Mouse (Mus musculus): ENCODE data around the gene Cdh23.

The Cdh23 gene

DNA sequence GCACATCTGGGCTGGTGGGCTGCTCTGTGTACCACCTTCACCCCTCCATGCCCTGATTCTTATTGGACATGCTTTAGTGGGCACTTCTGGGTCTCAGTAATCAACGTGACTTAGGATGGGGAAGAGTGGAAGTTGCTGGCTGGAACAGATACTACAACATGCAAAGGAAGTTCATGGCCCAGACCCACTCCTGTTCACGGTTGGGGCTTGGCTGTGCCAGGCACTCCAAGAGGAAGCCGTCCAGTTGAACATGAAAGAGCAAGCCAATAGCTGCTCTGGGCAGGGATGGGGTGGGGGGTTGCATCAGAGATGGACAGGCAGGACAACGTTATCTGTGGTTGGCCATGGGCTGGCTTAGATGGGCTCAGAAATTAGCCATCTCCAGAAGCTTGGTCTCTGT lies 328.4 kb downstream of the Cdh23 start:
- DNase-seq (ENCODE audit: low spot score in 2 of 2) = no peak

DNA sequence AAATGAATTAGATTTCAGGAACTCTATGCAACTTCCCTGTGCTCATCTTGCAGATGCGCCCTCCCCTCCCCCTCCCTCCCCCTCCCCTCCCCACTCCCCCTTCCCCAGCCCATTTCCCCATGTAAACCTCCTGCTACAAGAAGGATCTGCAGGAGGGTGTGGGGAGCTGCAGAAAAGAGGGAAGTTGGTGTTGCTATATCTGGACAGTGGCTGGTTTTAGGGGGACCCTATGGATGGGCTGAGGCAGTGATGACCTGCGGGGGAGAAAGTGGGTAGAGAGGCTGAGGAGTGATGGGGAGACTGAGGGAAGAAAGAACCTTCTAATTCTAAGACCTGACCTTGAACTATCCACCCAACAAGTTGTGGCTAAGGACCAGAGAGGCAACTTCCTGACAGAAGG lies 329.1 kb downstream of the Cdh23 start:
- DNase-seq (ENCODE audit: low spot score in 2 of 2) = no peak

DNA sequence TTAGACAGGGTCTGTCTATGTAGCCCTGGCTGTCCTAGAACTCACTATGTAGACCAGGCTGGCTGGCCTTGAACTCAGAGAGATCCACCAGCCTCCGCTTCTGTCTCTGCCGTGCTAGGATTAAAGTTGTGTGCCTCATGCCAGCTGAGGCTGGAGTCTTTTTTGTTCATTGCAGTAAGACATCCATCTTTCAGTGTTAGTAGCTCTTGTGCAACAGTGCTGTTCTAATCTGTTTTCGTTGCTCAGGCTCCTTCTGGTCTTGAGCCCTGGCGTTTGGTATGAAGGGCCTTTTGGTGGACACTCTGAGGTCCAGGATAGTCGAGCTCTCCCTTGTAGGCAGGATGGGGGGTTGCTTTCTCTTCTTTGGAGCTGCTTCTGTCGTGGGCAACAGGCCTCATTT lies 332.9 kb downstream of the Cdh23 start:
- no peak for DNase-seq (ENCODE audit: low spot score in 2 of 2)

DNA sequence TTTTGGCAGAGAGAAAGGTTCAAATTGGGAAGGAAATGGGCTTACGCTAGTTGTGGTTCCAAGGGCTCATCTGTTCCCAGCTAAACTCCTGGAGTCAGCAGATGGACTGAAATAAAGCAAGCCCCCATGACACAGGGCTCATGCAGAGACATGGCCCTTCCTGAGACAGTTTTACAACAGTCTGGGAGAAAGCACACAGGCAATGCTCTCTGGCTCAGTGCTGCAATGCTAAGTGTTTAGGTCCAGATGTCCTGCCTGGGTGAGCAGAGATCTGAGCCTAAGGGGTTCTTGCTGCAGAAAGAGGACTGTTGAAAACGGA lies 334.0 kb downstream of the Cdh23 start:
- DNase-seq (ENCODE audit: low spot score in 2 of 2) = no peak

DNA sequence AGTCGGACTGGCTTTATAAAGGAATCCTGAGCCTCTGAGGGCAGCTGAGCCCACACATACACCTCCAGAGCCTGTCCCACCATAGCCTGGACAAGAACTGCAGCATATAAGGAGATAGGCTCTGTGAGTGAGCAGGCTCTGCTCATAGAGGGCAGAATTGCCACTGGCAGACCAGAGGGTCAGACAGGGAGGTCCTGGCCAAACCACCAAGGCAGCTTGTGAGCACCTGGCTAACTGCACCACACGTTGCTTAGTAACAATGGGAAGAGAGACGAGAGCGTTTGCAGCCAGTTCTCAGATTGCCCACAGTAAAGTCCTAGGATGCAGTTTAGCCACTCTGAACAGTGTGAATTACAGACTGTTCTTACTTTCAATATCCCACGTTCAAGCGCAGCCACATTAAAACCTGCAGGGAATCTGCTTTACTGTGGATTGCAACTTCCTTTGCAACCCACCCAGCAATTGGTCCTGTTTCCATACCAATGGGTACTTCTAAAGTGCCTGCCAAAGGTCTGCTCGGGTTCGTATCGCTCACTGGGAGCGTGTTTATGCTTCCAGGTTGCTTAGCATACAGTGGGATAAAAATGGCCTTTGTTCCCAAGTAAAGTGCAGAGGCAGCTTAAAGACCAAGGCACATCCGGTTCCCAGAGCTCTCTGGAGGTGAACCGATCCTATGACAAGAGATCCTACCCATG lies 334.5 kb downstream of the Cdh23 start:
- no peak for DNase-seq (ENCODE audit: low spot score in 2 of 2)

DNA sequence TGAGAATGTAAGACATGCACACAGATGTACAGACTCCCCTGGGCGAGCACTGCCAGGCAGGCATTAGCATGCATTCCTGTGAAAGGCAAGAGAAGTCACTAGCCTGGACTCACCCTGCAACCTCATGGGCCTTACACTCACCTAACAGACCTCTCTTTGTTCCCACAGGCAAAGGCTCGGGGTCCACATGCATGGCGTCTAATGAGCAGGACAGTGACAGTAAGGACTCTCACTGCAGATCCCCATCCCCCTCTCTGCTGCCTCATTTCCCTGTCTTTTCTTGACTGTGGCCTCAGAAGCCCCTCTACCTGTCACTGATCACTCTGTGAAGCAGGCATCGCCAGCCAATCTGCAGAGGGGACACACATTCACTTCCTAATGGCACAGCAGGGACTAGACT lies 337.5 kb downstream of the Cdh23 start:
- DNase-seq (ENCODE audit: low spot score in 2 of 2) = no peak

DNA sequence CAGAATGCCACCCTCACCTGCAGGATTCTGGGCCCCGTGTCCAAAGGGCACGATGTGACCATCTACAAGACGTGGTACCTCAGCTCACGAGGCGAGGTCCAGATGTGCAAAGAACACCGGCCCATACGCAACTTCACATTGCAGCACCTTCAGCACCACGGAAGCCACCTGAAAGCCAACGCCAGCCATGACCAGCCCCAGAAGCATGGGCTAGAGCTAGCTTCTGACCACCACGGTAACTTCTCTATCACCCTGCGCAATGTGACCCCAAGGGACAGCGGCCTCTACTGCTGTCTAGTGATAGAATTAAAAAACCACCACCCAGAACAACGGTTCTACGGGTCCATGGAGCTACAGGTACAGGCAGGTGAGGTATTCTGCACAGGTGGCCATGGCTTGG lies 338.4 kb downstream of the Cdh23 start:
- no peak for DNase-seq (ENCODE audit: low spot score in 2 of 2)

DNA sequence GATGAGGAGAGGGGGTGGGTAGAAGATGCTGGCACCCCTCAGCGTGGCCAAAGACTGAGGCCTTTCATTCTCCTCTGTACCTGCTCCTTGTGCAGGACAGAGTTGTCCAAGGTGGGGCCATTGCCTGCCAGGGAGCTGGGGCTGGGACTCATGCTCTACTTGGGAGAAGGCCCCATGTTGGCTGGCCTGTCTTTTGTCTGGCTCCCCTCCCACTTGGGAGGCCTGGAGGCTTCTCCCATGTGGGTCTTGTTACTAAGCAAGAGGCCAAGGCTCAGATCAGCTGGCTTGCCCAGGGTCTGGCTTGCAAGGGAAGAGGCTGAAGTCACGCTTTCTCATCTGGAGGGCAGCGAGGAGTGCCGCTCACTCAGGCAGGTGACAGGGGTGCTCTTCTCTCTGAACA lies 338.8 kb downstream of the Cdh23 start:
- no peak for DNase-seq (ENCODE audit: low spot score in 2 of 2)

DNA sequence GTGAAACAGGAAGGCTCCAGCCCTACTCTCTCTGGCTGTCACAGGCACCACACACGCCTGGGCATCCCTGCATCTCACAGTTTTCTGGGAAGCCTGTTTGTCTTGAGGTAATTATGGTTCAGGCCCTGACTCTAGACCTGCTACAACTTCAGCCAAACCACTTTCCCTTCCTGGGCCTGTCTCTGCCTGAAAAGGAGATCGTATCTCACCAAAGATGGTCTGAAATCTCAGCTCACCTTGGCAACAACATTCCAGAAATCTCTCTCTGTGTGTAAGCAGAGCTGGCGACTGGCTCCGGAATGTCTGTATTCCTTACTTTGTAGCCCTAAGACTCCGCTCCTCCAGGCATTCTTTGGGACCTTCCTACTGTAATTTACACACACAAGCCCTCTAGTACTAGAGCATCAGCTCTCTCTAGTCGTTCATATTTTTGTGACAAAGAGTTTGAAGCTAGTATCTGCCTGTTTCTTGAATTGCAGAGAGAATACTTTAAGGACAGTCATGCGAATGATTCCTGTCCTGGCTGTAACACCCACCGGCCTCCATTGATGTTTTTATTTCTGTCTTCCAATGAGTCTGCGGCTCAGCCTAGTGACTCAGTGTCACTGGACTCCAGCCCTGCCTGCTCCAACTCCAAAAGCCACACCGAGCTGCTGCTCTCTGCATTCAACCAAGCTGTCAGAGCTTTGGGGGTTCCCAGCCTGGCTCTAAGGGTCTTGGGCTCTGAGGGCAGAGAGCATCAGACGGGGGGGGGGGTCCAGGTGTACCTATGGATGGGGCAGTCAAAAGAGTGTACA lies 341.2 kb downstream of the Cdh23 start:
- DNase-seq (ENCODE audit: low spot score in 2 of 2) = no peak

DNA sequence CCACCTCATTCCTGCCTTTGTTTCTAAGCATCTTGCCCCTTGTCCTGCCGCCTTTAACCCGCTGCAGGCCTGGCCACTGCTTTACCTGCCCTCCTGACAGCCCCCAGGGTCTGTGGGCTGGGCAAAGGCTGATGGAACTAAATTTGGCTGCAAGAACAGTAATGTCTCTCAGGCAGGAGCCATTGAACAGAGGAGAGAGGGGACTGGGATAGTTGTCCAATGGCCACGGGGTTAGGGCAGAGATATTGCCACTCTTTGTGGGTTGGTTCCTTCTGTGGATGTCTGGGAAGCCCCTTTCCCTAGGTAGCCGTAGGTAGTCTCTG lies 342.3 kb downstream of the Cdh23 start:
- no peak for DNase-seq (ENCODE audit: low spot score in 2 of 2)

DNA sequence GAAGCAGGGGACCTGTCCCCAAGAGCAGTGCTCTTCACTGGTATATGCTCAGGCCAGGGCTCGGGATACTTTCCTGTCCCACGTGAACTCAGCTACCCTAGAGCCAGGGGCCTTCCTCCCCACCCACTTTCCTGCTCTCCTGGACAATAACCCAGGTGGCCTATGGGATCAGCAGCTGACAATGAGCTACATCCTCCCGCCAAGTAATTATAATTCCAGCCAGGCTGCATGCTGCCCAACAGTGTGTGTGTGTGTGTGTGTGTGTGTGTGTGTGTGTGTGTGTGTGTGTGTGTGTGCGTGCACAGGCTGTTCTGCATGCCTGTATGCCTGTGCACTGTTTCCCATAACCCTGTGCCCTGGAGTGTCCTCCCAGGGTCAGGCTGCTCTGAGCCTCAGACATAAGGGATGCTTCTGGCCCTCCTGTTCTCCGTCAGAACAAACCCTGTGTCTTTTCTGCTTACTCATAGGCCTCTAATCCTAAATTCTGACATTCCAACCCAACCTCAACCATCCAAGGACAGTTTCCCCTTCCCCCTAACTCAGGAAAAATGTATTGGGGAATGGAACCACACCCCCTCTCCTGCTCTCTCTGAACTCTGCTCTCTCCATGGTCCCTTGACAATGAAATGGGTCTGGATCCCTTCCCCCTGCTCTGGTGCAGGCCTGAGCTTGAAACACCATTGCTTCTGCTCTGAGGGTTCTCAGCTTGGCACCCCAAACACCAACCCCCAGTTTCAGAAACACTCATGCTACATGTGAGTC lies 342.9 kb downstream of the Cdh23 start:
- DNase-seq (ENCODE audit: low spot score in 2 of 2) = no peak

DNA sequence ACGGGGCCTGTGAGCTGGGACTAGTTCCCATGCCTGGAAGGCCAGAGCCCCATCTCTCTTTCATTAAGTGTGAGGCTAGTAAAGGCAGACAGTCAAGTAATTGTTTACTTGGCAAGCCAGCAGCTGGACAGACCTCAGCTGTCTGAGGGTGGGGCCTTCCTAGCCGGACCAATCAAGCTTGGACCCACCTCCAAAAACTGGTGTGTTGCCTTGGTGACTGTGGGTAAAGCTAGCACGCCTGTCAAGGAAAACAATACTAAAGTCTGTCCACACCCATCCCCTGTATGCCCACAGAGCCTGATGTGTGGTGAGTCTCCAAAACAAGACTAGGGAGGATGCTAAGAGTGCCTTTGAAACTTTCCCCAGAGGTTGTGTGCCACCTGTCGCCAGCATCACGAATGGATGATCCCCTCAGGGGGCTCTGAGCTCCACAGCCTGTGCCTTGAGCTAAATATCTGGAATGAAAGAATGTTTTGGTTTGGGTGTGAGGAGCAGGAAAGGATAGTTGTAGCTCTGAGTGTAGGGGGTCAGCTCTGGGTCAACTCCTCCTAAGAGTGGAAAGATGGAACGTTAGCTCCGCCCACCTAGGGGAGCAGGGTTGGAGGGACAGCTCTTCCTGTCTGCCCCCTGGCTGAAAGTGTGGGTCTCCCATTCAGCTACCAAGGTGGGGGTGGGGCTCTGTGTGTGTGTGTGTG lies 344.4 kb downstream of the Cdh23 start:
- peak; percentile 89 to 94 for DNase-seq (ENCODE audit: low spot score in 2 of 2)

DNA sequence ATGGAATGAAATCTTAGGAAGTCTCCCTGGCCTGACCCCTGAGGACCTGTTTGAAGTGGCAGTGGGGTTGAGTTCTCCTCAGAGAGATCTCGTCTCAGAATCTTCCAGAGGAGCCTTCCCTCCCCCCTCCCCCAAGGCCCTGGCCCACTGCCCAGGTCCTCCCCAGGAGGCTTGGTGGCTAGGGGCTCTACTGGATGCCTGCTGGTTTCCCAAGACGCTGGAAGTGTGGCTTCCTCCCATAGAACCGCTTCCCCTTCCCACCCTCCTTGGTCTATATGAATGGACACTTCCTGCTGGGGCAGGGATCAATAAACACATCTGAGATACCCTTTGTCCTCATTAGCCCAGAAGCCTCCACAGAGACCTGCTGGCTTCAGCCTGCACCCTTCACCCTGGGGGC lies 345.0 kb downstream of the Cdh23 start:
- no peak for DNase-seq (ENCODE audit: low spot score in 2 of 2)

DNA sequence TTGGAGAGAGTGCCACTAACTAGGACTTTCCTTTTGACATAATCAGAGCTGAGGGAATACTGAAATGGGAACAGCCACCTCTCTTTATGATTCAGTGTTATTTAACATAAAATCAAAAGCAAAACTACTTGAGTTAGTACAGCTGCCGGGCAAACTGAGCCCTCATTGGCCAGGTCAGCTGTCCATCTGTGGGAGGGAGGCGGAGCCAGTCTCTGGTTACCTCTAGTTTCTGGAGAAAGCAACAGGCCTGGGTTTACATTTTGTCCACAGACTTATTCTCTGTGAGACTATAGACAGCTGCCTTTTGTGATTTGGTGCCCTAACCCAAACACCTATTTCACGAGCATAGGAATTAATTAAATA lies 345.5 kb downstream of the Cdh23 start:
- DNase-seq (ENCODE audit: low spot score in 2 of 2) = peak; percentile 94 to 96

DNA sequence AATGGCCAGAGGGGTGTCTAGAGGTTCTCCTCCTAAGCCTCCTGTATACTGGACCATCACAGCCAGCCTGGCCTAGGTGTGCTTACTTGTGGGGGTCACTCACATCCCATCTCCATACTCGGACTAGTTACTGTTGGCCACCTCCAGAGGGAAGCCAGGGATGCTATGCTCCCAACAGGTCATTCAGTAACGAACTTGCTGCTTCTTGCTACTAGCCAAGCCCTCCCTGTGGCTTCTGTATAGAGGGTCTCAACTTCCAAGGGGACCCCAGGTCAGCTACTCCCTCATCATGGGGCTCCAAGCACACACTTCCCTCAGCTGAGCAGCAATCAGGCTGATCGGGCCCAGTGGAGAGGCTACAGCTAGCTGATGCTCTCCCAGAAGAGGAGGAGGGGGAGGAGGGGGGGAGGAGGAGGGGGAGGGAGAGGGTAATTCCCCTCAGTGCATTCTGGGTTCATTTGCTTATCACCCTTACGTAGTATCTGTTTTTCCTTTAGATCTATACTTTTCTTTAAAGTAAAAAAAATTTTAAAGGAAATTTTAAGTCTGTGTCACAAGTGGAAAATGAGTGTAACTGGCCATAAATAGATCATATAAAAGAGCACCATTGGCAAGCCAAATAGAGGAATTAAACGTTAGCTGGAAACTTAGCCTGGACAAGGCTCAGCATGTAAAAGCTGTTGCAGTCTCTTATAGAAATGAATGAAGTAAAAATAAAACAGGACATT lies 346.0 kb downstream of the Cdh23 start:
- DNase-seq (ENCODE audit: low spot score in 2 of 2) = no peak

DNA sequence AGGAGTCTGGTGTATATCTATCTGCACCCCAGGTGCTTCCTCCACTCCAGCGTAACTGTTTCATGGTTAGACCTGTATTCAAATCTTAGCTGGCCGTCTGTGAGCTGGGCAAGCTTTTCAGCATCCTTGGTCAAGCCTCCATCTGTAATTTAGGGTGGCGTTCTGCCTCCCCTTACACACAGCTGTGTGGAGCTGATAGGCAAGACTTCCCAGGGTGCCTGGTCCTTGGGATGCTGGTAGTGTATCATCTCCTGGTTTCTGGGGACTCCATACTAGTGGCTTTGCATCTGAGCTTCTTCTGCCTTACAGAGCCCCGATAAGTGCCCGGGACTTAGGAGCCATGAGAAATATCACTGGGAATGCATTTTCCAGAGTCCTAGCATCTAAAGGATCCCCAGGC lies 346.6 kb downstream of the Cdh23 start:
- no peak for DNase-seq (ENCODE audit: low spot score in 2 of 2)

DNA sequence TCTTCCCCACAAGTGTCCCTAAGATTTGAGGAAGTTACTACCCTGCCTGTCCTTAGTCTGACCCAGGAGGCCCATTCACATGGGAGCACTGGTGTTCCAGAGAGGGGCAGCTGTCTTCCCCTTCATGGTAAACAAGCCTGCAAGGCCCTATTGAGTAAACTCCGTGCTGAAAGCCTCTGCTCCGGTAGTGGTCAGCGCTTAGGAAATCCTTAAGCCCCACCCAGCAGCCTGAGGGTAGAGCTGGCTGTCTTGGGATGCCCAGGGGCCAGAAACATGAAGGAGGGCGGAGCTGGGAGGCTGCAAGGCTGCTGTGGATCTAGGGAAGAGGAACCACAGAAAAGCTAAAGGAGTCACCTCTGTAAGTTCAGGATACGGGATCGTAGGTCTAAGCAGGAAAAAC lies 347.2 kb downstream of the Cdh23 start:
- peak in 1 of 2 experiments; percentile 29 for DNase-seq (ENCODE audit: low spot score in 2 of 2)

DNA sequence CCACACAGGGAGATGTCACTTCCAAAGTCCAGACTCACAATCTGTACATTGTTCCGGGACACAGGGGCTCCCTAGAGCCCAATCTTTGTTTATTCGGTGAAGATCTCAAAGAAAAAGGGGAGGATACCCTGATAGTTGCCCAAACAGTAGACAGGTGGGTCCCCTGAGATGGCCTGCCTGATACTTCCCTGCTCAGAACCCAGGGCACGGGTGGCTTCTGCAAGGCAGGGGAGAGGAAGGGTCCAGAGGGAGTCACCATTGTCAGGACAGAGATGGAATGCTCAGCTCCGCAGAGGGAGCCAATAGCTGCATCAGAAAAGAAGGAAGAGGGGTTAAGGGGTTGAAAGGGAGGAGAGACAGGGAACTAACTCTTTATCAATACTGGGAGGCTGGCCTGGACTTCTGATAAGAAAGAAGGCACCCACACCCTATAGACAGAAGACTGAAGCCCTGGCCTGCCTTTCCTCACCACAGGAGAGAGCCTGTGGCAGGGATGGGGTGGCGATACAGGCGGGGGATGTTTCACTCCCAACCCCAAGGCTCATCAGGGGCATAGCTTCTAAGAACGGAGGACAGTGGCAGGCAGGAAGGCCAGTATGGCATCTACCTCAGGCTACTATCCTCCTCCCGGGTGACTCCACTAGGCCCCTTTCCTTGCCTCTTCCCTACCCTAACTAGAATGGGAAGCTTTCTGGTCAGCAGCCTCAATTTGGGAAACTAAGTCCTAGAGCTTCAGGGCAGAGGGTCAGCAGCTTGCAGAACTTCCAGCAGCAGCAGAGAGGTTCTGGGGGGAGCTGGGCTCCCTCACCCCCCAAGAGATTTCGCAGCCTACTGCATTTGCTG lies 348.3 kb downstream of the Cdh23 start:
- no peak for DNase-seq (ENCODE audit: low spot score in 2 of 2)

DNA sequence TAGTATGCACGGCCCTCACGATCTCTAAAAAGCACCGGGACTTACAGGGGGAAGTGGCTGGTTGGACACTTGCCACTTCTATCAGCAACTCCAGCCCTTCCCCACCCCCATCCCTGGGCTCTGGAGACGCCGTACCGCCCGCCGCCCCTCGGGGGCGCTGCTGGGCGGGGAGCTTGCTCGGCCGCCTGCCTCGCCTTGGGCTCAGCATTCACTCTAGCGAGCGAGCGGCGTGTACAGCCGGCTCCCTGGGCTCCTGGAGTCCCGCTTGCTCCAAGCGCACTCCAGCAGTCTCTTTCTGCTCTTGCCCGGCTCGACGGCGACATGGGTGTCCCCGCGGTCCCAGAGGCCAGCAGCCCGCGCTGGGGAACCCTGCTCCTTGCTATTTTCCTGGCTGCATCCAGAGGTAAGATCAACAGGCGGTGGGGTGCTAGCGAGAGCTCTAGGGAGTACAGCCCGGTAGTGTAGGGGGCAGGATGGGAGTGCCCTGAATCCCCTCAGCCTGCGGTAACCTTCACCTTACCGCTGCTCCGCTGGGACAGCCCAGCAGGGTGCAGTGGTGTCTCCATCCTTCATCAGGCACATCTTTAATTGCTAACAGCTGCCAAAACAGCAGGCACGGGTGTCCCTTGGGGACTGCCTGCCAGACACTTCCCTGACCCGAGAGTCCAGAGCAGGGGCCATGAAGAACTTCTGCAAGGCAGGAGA lies 349.4 kb downstream of the Cdh23 start, which contains the start of gene Vsir:
Gene Vsir (plus strand): TSS at position 151 of the 705 bp plus-strand sequence.
- DNase-seq (ENCODE audit: low spot score in 2 of 2) = peak; percentile 85 to 89

DNA sequence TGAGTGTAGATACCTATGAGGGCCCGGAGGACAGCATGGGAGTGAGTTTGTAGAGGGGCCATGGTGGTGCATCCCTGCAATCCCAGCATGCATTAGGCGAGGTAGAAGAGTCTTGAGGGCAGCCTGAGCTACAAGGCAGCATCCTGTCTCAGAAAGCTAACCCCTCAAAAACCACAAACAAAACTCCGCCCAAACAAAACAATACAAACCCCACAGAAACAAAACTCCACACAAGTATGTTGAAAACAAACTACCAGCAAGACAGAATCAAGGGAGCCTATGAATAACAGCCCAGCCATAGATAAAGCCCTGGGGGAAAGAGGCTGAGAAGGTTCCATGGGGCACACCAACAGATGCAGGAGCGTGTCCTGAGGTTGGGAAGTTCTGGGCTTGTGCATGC lies 350.2 kb downstream of the Cdh23 start:
- DNase-seq (ENCODE audit: low spot score in 2 of 2) = no peak

Measured in natural killer cell, adult 2 months (primary cell).